Mouse (Mus musculus) heart, embryonic 13.5 days (tissue): ENCODE measurements at regions not wholly inside any gene's neighbourhood (a gene's known extent, or its start where the extent isn't known, plus 50 kb on each side); places are given as distances from the start of the nearest gene placed in this dataset.

ENCODE experiments used
- ATAC-seq: fragments of 200-750 bp; cut with Nextera tagmentation; 2 replicates; pipeline ENCODE4 v1.8.0; 2017; ENCODE audit warnings: moderate TSS enrichment; ENCODE audit not compliant: insufficient number of reproducible peaks, low FRiP score, low TSS enrichment; ENCODE audit errors: extremely low read depth
- H3K27ac ChIP-seq: fragments of 300-500 bp; sonication (generic); replicated peaks from 2 replicates; pipeline ENCODE4 v1.5.1; 2015; ENCODE audit warnings: moderate library complexity, mild to moderate bottlenecking, inconsistent platforms
- H3K27me3 ChIP-seq: fragments of 300-500 bp; sonication (generic); replicated peaks from 2 replicates; pipeline ENCODE4 v1.6.1; 2015; ENCODE audit warnings: mild to moderate bottlenecking, inconsistent platforms
- H3K36me3 ChIP-seq: fragments of 300-500 bp; sonication (generic); 2 replicates; pipeline ENCODE4 v1.6.1; 2015; ENCODE audit warnings: mild to moderate bottlenecking, inconsistent platforms
- H3K4me1 ChIP-seq: fragments of 300-500 bp; sonication (generic); 2 replicates; pipeline ENCODE4 v1.6.1; 2015; ENCODE audit warnings: inconsistent platforms
- H3K4me2 ChIP-seq: fragments of 300-500 bp; sonication (generic); 2 replicates; pipeline ENCODE4 v1.6.1; 2015; ENCODE audit warnings: inconsistent platforms, mild to moderate bottlenecking, moderate library complexity
- H3K4me3 ChIP-seq: fragments of 300-500 bp; sonication (generic); 2 replicates; pipeline ENCODE4 v1.5.1; 2015; ENCODE audit warnings: moderate library complexity, mild to moderate bottlenecking, inconsistent platforms
- H3K9ac ChIP-seq: fragments of 300-500 bp; sonication (generic); 2 replicates; pipeline ENCODE4 v1.6.1; 2015; ENCODE audit warnings: inconsistent platforms, mild to moderate bottlenecking, moderate library complexity
- H3K9me3 ChIP-seq: fragments of 300-500 bp; sonication (generic); 2 replicates; pipeline ENCODE4 v1.6.1; 2016; ENCODE audit warnings: inconsistent platforms
- WGBS: fragments of 180-500 bp; shearing (Covaris S2); methylation state at CpG from one replicate; pipeline ENCODE4 v1.1.7; 2015; ENCODE audit warnings: mixed read lengths; 5-methylcytosine and 5-hydroxymethylcytosine counted together

- Histone ChIP-seq H3K27ac (no peak overlapping the region), H3K4me1 (no peaks in the 10 kb centered on the region), H3K9me3 (no peaks in the 10 kb centered on the region), H3K4me2 (no peak overlapping the region), H3K9ac (no peak overlapping the region), H3K4me3 (no peak overlapping the region), H3K36me3 (no peaks in the 10 kb centered on the region), H3K27me3 (0 out of 2 replicates have a peak, but pooled peaks cover 5% of the 10 kb centered on the region)
- WGBS = 83% methylated on average over 5 of the region's 5 CpGs
- no peak for ATAC-seq
These were observed 441.8 kb upstream of the Tbx3 start for GRCm38 (mm10) chr5:119228691-119229090.

GRCm38 (mm10) chr5:119232941-119233340 is 437.5 kb upstream of the Tbx3 start:
- no peaks in the 10 kb centered on the region for H3K4me1 ChIP-seq
- H3K27ac ChIP-seq = no peak overlapping the region
- no peak for ATAC-seq
- no peaks in the 10 kb centered on the region for H3K9me3 ChIP-seq
- WGBS = 56% methylated on average over 7 of the region's 7 CpGs
- H3K36me3 ChIP-seq = no peaks in the 10 kb centered on the region
- no peak overlapping the region for H3K4me3 ChIP-seq
- H3K27me3 ChIP-seq = no peaks in the 10 kb centered on the region
- H3K9ac ChIP-seq = no peak overlapping the region
- no peak overlapping the region for H3K4me2 ChIP-seq

GRCm38 (mm10) chr5:119235884-119236283 is 434.6 kb upstream of the Tbx3 start:
- Histone ChIP-seq H3K27ac (no peak overlapping the region), H3K27me3 (no peaks in the 10 kb centered on the region), H3K9ac (no peak overlapping the region), H3K4me3 (no peak overlapping the region), H3K4me2 (no peak overlapping the region), H3K36me3 (no peaks in the 10 kb centered on the region), H3K4me1 (no peaks in the 10 kb centered on the region), H3K9me3 (no peaks in the 10 kb centered on the region)
- 74% methylated on average over 10 of the region's 10 CpGs for WGBS
- no peak for ATAC-seq

GRCm38 (mm10) chr5:119246824-119247223 is 423.6 kb upstream of the Tbx3 start:
- 50% methylated on average over 10 of the region's 10 CpGs for WGBS
- Histone ChIP-seq H3K27ac (no peak overlapping the region), H3K4me1 (peaks cover 8% of the 10 kb centered on the region; the same call in 1 of the 2 replicates), H3K9ac (no peak overlapping the region), H3K36me3 (no peaks in the 10 kb centered on the region), H3K9me3 (no peaks in the 10 kb centered on the region), H3K4me3 (no peak overlapping the region), H3K4me2 (no peak overlapping the region), H3K27me3 (no peaks in the 10 kb centered on the region)
- no peak for ATAC-seq

GRCm38 (mm10) chr5:119248626-119249025 is 421.8 kb upstream of the Tbx3 start:
- no peak overlapping the region for H3K4me2 ChIP-seq
- 57% methylated on average over 6 of the region's 6 CpGs for WGBS
- no peaks in the 10 kb centered on the region for H3K9me3 ChIP-seq
- no peaks in the 10 kb centered on the region for H3K36me3 ChIP-seq
- ATAC-seq = no peak
- no peak overlapping the region for H3K9ac ChIP-seq
- no peak overlapping the region for H3K27ac ChIP-seq
- no peak overlapping the region for H3K4me3 ChIP-seq
- H3K4me1 ChIP-seq = peaks cover 8% of the 10 kb centered on the region; the same call in 1 of the 2 replicates
- H3K27me3 ChIP-seq = no peaks in the 10 kb centered on the region

- no peak overlapping the region for H3K27ac ChIP-seq
- no peaks in the 10 kb centered on the region for H3K27me3 ChIP-seq
- 49% methylated on average over 6 of the region's 6 CpGs for WGBS
- no peak overlapping the region for H3K4me2 ChIP-seq
- H3K4me1 ChIP-seq = peaks cover 8% of the 10 kb centered on the region; the same call in 1 of the 2 replicates
- no peak overlapping the region for H3K4me3 ChIP-seq
- H3K9ac ChIP-seq = no peak overlapping the region
- no peaks in the 10 kb centered on the region for H3K36me3 ChIP-seq
- no peak for ATAC-seq
- H3K9me3 ChIP-seq = no peaks in the 10 kb centered on the region
These were observed 421.2 kb upstream of the Tbx3 start for GRCm38 (mm10) chr5:119249124-119249718.

GRCm38 (mm10) chr5:119251311-119252047 is 419.0 kb upstream of the Tbx3 start:
- no peak for ATAC-seq
- WGBS = 45% methylated on average over 9 of the region's 9 CpGs
- H3K4me2 ChIP-seq = no peak overlapping the region

GRCm38 (mm10) chr5:119257374-119258120 is 412.9 kb upstream of the Tbx3 start:
- Histone ChIP-seq H3K9me3 (no peaks in the 10 kb centered on the region), H3K36me3 (no peaks in the 10 kb centered on the region)
- 52% methylated on average over 21 of the region's 21 CpGs for WGBS

More at GRCm38 (mm10) chr5:119251311-119252047, 419.0 kb upstream of the Tbx3 start:
- Histone ChIP-seq H3K27me3 (no peaks in the 10 kb centered on the region), H3K4me1 (peaks cover 8% of the 10 kb centered on the region; the same call in 1 of the 2 replicates), H3K9ac (no peak overlapping the region), H3K27ac (no peak overlapping the region), H3K36me3 (no peaks in the 10 kb centered on the region), H3K9me3 (no peaks in the 10 kb centered on the region), H3K4me3 (no peak overlapping the region)

GRCm38 (mm10) chr5:119258831-119259230 is 411.6 kb upstream of the Tbx3 start:
- no peak overlapping the region for H3K4me2 ChIP-seq
- no peaks in the 10 kb centered on the region for H3K36me3 ChIP-seq
- no peak for ATAC-seq
- no peak overlapping the region for H3K9ac ChIP-seq
- no peak overlapping the region for H3K27ac ChIP-seq
- WGBS = 60% methylated on average over 5 of the region's 5 CpGs
- no peaks in the 10 kb centered on the region for H3K9me3 ChIP-seq
- H3K4me1 ChIP-seq = peaks cover 7% of the 10 kb centered on the region; the same call in 1 of the 2 replicates
- H3K27me3 ChIP-seq = peaks cover 5% of the 10 kb centered on the region; the same call in 1 of the 2 replicates
- H3K4me3 ChIP-seq = no peak overlapping the region

More at GRCm38 (mm10) chr5:119257374-119258120, 412.9 kb upstream of the Tbx3 start:
- H3K9ac ChIP-seq = no peak overlapping the region
- no peak overlapping the region for H3K27ac ChIP-seq
- no peak overlapping the region for H3K4me3 ChIP-seq
- H3K27me3 ChIP-seq = peaks cover 5% of the 10 kb centered on the region; the same call in 1 of the 2 replicates
- no peak for ATAC-seq
- H3K4me2 ChIP-seq = no peak overlapping the region
- H3K4me1 ChIP-seq = peaks cover 7% of the 10 kb centered on the region; the same call in 1 of the 2 replicates

GRCm38 (mm10) chr5:119265149-119265890 is 405.1 kb upstream of the Tbx3 start:
- no peak for ATAC-seq
- Histone ChIP-seq H3K36me3 (no peaks in the 10 kb centered on the region), H3K4me2 (no peak overlapping the region), H3K27me3 (peaks cover 5% of the 10 kb centered on the region; the same call in 1 of the 2 replicates), H3K4me1 (no peaks in the 10 kb centered on the region), H3K9ac (no peak overlapping the region), H3K27ac (no peak overlapping the region; the same call in 1 of the 2 replicates), H3K4me3 (no peak overlapping the region), H3K9me3 (no peaks in the 10 kb centered on the region)
- 67% methylated on average over 20 of the region's 20 CpGs for WGBS
